Mouse (Mus musculus): ENCODE results near the gene Gm12695. TPM values are rescaled to one million over a fixed set of nuclear protein-coding genes. Genes with fewer than 3 reads are reported as not detected.
A peak's percentile ranks its signal among the peaks of the same experiment; 100 is the strongest.

Gene Gm12695
- polyA plus RNA-seq, 1 experiment from 2014 or later, result not detected

GRCm38 (mm10) chr4:96728211-96728610 lies 56.8 kb downstream of the Gm12695 start:
- no peak overlapping the region for H3K9ac ChIP-seq
- no peaks in the 10 kb centered on the region for H3K4me1 ChIP-seq (ENCODE audit: insufficient read depth)
- H3K36me3 ChIP-seq (ENCODE audit: insufficient read depth), result no peaks in the 10 kb centered on the region
- no peaks in the 10 kb centered on the region for H3K27me3 ChIP-seq (ENCODE audit: insufficient read depth, low read length)
- no peak overlapping the region for H3K4me2 ChIP-seq
- peak; percentile 38; the same call in 1 of the 2 replicates for ATAC-seq (ENCODE audit: insufficient read depth)
- 42% methylated on average over 3 of the region's 3 CpGs for WGBS
- H3K4me3 ChIP-seq (ENCODE audit: low read depth, low read length), result no peak overlapping the region
- TF ChIP-seq CTCF (IDR thresholded peaks at IDR 0.05; ENCODE audit: low read depth), result no peak
- no peak overlapping the region for H3K27ac ChIP-seq (ENCODE audit: low read depth)
- H3K9me3 ChIP-seq (ENCODE audit: low read depth, low read length), result no peaks in the 10 kb centered on the region
- DNase-seq, result peak; percentile 67

GRCm38 (mm10) chr4:96725415-96726055 lies 59.5 kb downstream of the Gm12695 start:
- 53% methylated on average over 5 of the region's 5 CpGs for WGBS
- Histone ChIP-seq H3K27me3 (ENCODE audit: insufficient read depth, low read length) (no peaks in the 10 kb centered on the region), H3K4me3 (ENCODE audit: low read depth, low read length) (no peak overlapping the region), H3K9me3 (ENCODE audit: low read depth, low read length) (no peaks in the 10 kb centered on the region), H3K36me3 (ENCODE audit: insufficient read depth) (no peaks in the 10 kb centered on the region), H3K27ac (ENCODE audit: low read depth) (no peak overlapping the region), H3K4me1 (ENCODE audit: insufficient read depth) (no peaks in the 10 kb centered on the region), H3K4me2 (no peak overlapping the region), H3K9ac (no peak overlapping the region)
- DNase-seq (peak; percentile 5), ATAC-seq (ENCODE audit: insufficient read depth) (no peak)
- no peak for TF ChIP-seq CTCF (IDR thresholded peaks at IDR 0.05; ENCODE audit: low read depth)

- Histone ChIP-seq H3K4me3 (ENCODE audit: low read depth, low read length) (no peak overlapping the region), H3K9ac (no peak overlapping the region), H3K36me3 (ENCODE audit: insufficient read depth) (no peaks in the 10 kb centered on the region), H3K27ac (ENCODE audit: low read depth) (no peak overlapping the region), H3K9me3 (ENCODE audit: low read depth, low read length) (no peaks in the 10 kb centered on the region), H3K4me2 (no peak overlapping the region), H3K4me1 (ENCODE audit: insufficient read depth) (no peaks in the 10 kb centered on the region), H3K27me3 (ENCODE audit: insufficient read depth, low read length) (no peaks in the 10 kb centered on the region)
- DNase-seq (no peak), ATAC-seq (ENCODE audit: insufficient read depth) (no peak)
- 79% methylated on average over 2 of the region's 2 CpGs for WGBS
- no peak for TF ChIP-seq CTCF (IDR thresholded peaks at IDR 0.05; ENCODE audit: low read depth)
These were observed 62.7 kb downstream of the Gm12695 start for GRCm38 (mm10) chr4:96722301-96722700.

- Histone ChIP-seq H3K27me3 (ENCODE audit: insufficient read depth, low read length) (no peaks in the 10 kb centered on the region), H3K9me3 (ENCODE audit: low read depth, low read length) (no peaks in the 10 kb centered on the region), H3K9ac (no peak overlapping the region), H3K27ac (ENCODE audit: low read depth) (no peak overlapping the region), H3K4me1 (ENCODE audit: insufficient read depth) (no peaks in the 10 kb centered on the region), H3K36me3 (ENCODE audit: insufficient read depth) (no peaks in the 10 kb centered on the region), H3K4me3 (ENCODE audit: low read depth, low read length) (no peak overlapping the region), H3K4me2 (no peak overlapping the region)
- TF ChIP-seq CTCF (IDR thresholded peaks at IDR 0.05; ENCODE audit: low read depth), result no peak
- WGBS, result 56% methylated on average over 4 of the region's 4 CpGs
- DNase-seq (no peak), ATAC-seq (ENCODE audit: insufficient read depth) (no peak)
These were observed 65.7 kb downstream of the Gm12695 start for GRCm38 (mm10) chr4:96718977-96719966.

GRCm38 (mm10) chr4:96718503-96718902 lies 66.5 kb downstream of the Gm12695 start:
- Histone ChIP-seq H3K9me3 (ENCODE audit: low read depth, low read length) (no peaks in the 10 kb centered on the region), H3K36me3 (ENCODE audit: insufficient read depth) (no peaks in the 10 kb centered on the region), H3K27ac (ENCODE audit: low read depth) (no peak overlapping the region), H3K4me2 (no peak overlapping the region), H3K9ac (no peak overlapping the region), H3K4me1 (ENCODE audit: insufficient read depth) (no peaks in the 10 kb centered on the region), H3K4me3 (ENCODE audit: low read depth, low read length) (no peak overlapping the region), H3K27me3 (ENCODE audit: insufficient read depth, low read length) (no peaks in the 10 kb centered on the region)
- DNase-seq, result no peak
- ATAC-seq (ENCODE audit: insufficient read depth), result no peak
- no peak for TF ChIP-seq CTCF (IDR thresholded peaks at IDR 0.05; ENCODE audit: low read depth)

GRCm38 (mm10) chr4:96705281-96705951 lies 79.6 kb downstream of the Gm12695 start:
- Histone ChIP-seq H3K36me3 (ENCODE audit: insufficient read depth) (no peaks in the 10 kb centered on the region), H3K27ac (ENCODE audit: low read depth) (no peak overlapping the region), H3K9me3 (ENCODE audit: low read depth, low read length) (no peaks in the 10 kb centered on the region), H3K4me1 (ENCODE audit: insufficient read depth) (no peaks in the 10 kb centered on the region), H3K4me2 (no peak overlapping the region), H3K9ac (no peak overlapping the region), H3K27me3 (ENCODE audit: insufficient read depth, low read length) (no peaks in the 10 kb centered on the region), H3K4me3 (ENCODE audit: low read depth, low read length) (no peak overlapping the region)
- ATAC-seq (ENCODE audit: insufficient read depth) (no peak), DNase-seq (peak; percentile 80)
- WGBS, result 57% methylated on average over 2 of the region's 2 CpGs
- peak; percentile 61 for TF ChIP-seq CTCF (IDR thresholded peaks at IDR 0.05; ENCODE audit: low read depth)

GRCm38 (mm10) chr4:96698218-96698561 lies 86.8 kb downstream of the Gm12695 start:
- DNase-seq (no peak), ATAC-seq (ENCODE audit: insufficient read depth) (no peak; the same call in 1 of the 2 replicates)
- H3K4me1 ChIP-seq (ENCODE audit: insufficient read depth), result no peaks in the 10 kb centered on the region
- H3K36me3 ChIP-seq (ENCODE audit: insufficient read depth), result no peaks in the 10 kb centered on the region
- H3K9ac ChIP-seq, result no peak overlapping the region
- no peak overlapping the region for H3K4me2 ChIP-seq
- H3K27me3 ChIP-seq (ENCODE audit: insufficient read depth, low read length), result no peaks in the 10 kb centered on the region
- WGBS, result 52% methylated on average over 5 of the region's 5 CpGs
- H3K9me3 ChIP-seq (ENCODE audit: low read depth, low read length), result no peaks in the 10 kb centered on the region
- TF ChIP-seq CTCF (IDR thresholded peaks at IDR 0.05; ENCODE audit: low read depth), result no peak
- no peak overlapping the region for H3K27ac ChIP-seq (ENCODE audit: low read depth)
- H3K4me3 ChIP-seq (ENCODE audit: low read depth, low read length), result no peak overlapping the region
